Mouse (Mus musculus) heart, embryonic 11.5 days (tissue): ENCODE data around the gene Olfr9. TPM values are rescaled to one million over a fixed set of nuclear protein-coding genes. Genes with fewer than 3 reads are reported as not detected.
"Not testable (repeated sequence)": the region's sequence is repeated elsewhere in the genome, so short reads cannot be mapped to it uniquely, and the experiment has no call there.

Source experiments
- ATAC-seq: fragments of 200-750 bp; cut with Nextera tagmentation; replicated peaks from 2 replicates; pipeline ENCODE4 v1.8.0; 2017; ENCODE audit warnings: moderate library complexity; ENCODE audit not compliant: insufficient number of reproducible peaks, low FRiP score, low TSS enrichment
- H3K27ac ChIP-seq: fragments of 300-500 bp; sonication (generic); 2 replicates; pipeline ENCODE4 v1.5.1; 2014; ENCODE audit warnings: mild to moderate bottlenecking, low read depth, low read length
- H3K27me3 ChIP-seq: fragments of 300-500 bp; sonication (generic); 2 replicates; pipeline ENCODE4 v1.6.1; 2014; ENCODE audit warnings: mild to moderate bottlenecking, low read length, mixed read lengths; ENCODE audit not compliant: control insufficient read depth, insufficient read depth
- H3K36me3 ChIP-seq: fragments of 300-500 bp; sonication (generic); 2 replicates; pipeline ENCODE4 v1.6.1; 2014; ENCODE audit warnings: mild to moderate bottlenecking, low read length, moderate library complexity, mixed read lengths; ENCODE audit not compliant: control insufficient read depth, insufficient read depth
- H3K4me1 ChIP-seq: fragments of 300-500 bp; sonication (generic); 2 replicates; pipeline ENCODE4 v1.6.1; 2014; ENCODE audit warnings: low read length; ENCODE audit not compliant: control insufficient read depth, insufficient read depth
- H3K4me2 ChIP-seq: fragments of 300-500 bp; sonication (generic); 2 replicates; pipeline ENCODE4 v1.6.1; 2014; ENCODE audit warnings: mild to moderate bottlenecking, moderate library complexity
- H3K4me3 ChIP-seq: fragments of 300-500 bp; sonication (generic); 2 replicates; pipeline ENCODE4 v1.5.1; 2014; ENCODE audit warnings: low read depth, low read length
- H3K9ac ChIP-seq: fragments of 300-500 bp; sonication (generic); 2 replicates; pipeline ENCODE4 v1.6.1; 2014; ENCODE audit warnings: mild to moderate bottlenecking, low read depth, low read length, moderate library complexity
- H3K9me3 ChIP-seq: fragments of 300-500 bp; sonication (generic); replicated peaks from 2 replicates; pipeline ENCODE4 v1.6.1; 2016; ENCODE audit warnings: low read length; ENCODE audit not compliant: control insufficient read depth
- WGBS: fragments of 180-500 bp; shearing (Covaris S2); extraction: QIAGEN DNeasy Blood & Tissue Kit; methylation state at CpG from one replicate; pipeline ENCODE4 v1.1.7; 2014; ENCODE audit not compliant: insufficient replicate concordance; 5-methylcytosine and 5-hydroxymethylcytosine counted together
- polyA plus RNA-seq: library from polyadenylated mRNA; unstranded; fragments of >200 nt; fragmentation: Nextera tagmentation; extraction: Ambion mirVana; gene quantifications from 2 replicates; pipeline ENCODE4 v1.2.1, GENCODE M21; 2014

Olfr9 gene
- polyA plus RNA-seq, 1 experiment from 2014 or later = not detected

DNA sequence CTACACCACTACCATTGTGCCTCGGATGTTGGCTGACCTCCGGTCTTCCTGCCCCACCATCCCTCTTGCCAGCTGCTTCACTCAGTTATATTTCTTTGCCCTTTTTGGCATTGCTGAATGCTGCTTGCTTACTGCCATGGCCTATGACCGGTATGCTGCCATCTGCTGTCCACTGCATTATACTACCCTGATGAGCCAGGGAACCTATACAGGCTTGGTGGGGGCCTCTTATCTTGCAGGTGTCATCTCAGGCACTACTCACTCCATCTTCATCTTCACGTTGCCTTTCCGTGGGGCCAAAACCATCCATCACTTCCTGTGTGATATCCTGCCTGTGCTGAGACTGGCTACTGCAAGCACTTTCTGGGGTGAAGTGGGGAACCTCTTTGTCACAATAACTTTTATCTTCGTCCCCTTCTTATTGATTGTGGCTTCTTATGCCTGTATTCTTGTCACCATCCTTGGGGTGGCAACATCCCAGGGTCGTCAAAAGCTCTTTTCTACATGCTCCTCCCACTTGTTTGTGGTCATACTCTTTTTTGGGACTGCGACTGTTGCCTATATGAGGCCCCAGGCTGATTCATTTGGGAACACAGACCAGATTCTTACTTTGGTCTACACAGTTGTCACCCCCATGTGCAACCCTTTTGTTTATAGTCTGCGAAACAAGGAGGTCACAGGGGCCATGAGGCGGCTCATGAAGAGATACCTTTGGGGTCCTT is 1.1 kb downstream of the Olfr9 start:
- not testable (repeated sequence) for H3K27ac ChIP-seq, H3K27me3 ChIP-seq, H3K36me3 ChIP-seq, H3K9me3 ChIP-seq, H3K4me1 ChIP-seq, ATAC-seq, H3K4me3 ChIP-seq, H3K9ac ChIP-seq, H3K4me2 ChIP-seq
- WGBS = 56% methylated on average over 6 of the region's 10 CpGs

- Histone ChIP-seq H3K36me3 (no peaks in the 10 kb centered on the region), H3K27me3 (no peaks in the 10 kb centered on the region), H3K9me3 (no peaks in the 10 kb centered on the region), H3K4me3 (no peak overlapping the region), H3K9ac (no peak overlapping the region), H3K4me2 (no peak overlapping the region), H3K4me1 (no peaks in the 10 kb centered on the region), H3K27ac (no peak overlapping the region)
- ATAC-seq = no peak
Observed at GRCm38 (mm10) chr10:128990994-128991393, 1.8 kb downstream of the Olfr9 start.

DNA sequence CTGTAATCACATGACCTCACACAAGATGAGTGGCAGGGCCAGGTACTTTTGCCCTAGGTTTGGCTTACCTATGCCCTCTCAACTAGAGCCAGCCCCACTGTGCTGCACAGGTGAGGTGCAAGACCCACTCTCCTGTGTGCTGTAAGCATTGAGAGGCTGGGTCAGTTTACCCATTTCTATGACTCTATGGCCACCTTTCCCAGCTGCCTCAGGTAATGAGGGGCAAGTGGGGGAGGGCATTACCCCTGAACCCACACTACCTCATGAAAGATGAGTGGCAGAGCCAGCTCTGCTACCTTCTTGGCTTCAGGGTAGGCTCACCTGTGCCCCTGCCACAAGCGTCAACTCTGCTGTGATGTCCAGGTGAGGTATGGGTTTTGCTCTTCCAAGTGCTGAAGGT is 6.6 kb downstream of the Olfr9 start:
- no peaks in the 10 kb centered on the region for H3K27me3 ChIP-seq
- no peak overlapping the region for H3K9ac ChIP-seq
- H3K27ac ChIP-seq = no peak overlapping the region
- H3K4me2 ChIP-seq = no peak overlapping the region
- H3K4me3 ChIP-seq = no peak overlapping the region
- H3K36me3 ChIP-seq = no peaks in the 10 kb centered on the region
- H3K4me1 ChIP-seq = no peaks in the 10 kb centered on the region
- ATAC-seq = no peak
- no peaks in the 10 kb centered on the region for H3K9me3 ChIP-seq
- WGBS = 83% methylated on average over 1 of the region's 1 CpGs

- H3K4me2 ChIP-seq = no peak overlapping the region
- 70% methylated on average over 4 of the region's 4 CpGs for WGBS
- H3K4me3 ChIP-seq = no peak overlapping the region
- no peaks in the 10 kb centered on the region for H3K4me1 ChIP-seq
- H3K36me3 ChIP-seq = no peaks in the 10 kb centered on the region
- no peaks in the 10 kb centered on the region for H3K27me3 ChIP-seq
- no peak overlapping the region for H3K27ac ChIP-seq
- no peaks in the 10 kb centered on the region for H3K9me3 ChIP-seq
- peak; percentile 35; the same call in 1 of the 2 replicates for ATAC-seq
- H3K9ac ChIP-seq = no peak overlapping the region
Observed at GRCm38 (mm10) chr10:128996523-128997040, 7.4 kb downstream of the Olfr9 start.

DNA sequence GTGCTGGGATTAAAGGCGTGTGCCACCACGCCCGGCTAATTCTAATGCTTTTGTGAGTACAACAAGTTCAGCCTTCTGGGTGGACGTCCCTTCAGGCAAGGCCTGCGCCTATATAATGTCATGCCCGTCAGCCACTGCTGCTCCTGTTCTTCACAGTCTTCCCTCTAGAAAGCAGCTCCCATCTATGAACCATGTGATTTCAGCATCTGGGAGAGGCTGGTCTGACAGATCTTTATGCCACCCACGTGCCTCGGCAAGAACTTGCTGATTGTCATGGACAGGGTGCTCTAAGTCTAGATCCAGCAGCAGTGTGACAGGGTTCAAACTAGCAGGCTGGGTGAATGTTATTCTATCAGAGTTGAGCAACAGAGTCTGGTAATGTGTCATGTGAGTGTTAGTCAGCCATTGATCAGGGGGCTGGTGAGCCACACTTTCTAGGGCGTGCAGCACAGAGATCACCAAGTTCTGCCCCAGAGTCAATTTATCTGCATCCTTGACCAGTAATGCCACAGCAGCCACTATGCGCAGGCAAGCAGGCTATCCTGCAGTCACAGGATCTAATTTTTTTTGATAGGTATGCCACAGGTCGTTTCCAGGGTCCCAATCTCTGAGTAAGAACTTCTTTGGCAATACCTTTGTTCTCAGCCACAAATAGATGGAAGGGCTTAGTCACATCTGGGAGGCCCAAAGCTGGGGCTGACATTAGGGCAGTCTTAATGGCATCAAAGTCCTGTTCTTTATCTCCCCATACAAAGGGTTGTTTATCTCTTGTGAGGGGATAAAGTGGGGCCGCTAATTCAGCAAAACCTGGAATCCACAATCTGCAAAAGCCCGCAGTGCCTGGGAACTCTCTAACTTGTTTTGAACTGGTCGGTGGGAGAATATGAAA is 15.0 kb downstream of the Olfr9 start:
- Histone ChIP-seq H3K27me3 (no peaks in the 10 kb centered on the region), H3K27ac (no peak overlapping the region), H3K4me3 (no peak overlapping the region), H3K9ac (no peak overlapping the region), H3K4me2 (no peak overlapping the region), H3K36me3 (no peaks in the 10 kb centered on the region), H3K9me3 (0 out of 2 replicates have a peak, but pooled peaks cover 6% of the 10 kb centered on the region), H3K4me1 (no peaks in the 10 kb centered on the region)
- WGBS = 62% methylated on average over 14 of the region's 14 CpGs
- no peak for ATAC-seq

DNA sequence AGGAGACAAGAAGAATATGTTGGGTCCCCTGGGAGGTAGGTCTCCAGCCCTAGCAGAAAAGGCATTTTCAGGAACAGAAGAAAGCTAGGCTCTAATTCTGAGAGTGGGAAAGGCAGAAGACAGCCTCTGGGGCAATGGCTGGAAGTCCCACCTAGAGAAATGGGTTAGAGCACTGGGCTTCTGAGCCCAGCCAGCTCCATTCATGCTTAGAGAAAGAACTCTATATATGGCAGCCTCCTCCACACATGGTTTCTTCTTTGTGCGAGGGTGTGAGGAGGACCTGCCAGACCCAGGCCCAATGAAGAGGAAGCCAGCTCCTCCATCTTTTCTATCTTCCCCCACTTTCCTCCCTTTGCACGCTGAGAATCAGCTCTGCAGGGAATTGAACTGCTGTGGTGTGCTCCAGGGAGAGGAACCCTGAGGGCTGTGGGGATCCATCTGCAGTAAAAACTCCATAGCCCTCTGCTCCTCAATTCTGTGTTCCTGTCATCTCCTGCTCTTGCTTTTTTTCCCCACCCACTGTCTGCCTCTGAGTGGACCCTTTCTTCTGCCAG is 21.1 kb downstream of the Olfr9 start, which contains the start of gene Olfr763:
Gene Olfr763, plus strand, starts transcription at position 504 of the 554 bp plus-strand sequence.
- Histone ChIP-seq H3K27me3 (no peaks in the 10 kb centered on the region), H3K9me3 (0 out of 2 replicates have a peak, but pooled peaks cover 6% of the 10 kb centered on the region), H3K4me3 (no peak within 1 kb of the TSS), H3K4me1 (no peaks in the 10 kb centered on the region), H3K9ac (no peak within 1 kb of the TSS), H3K36me3 (no peaks in the 10 kb centered on the region), H3K27ac (no peak within 1 kb of the TSS), H3K4me2 (no peak within 1 kb of the TSS)
- WGBS = 63% methylated on average over 2 of the region's 2 CpGs
- ATAC-seq = no peak

- not testable (repeated sequence) for H3K27me3 ChIP-seq, H3K4me1 ChIP-seq, H3K27ac ChIP-seq, H3K9me3 ChIP-seq, H3K4me3 ChIP-seq, H3K4me2 ChIP-seq, ATAC-seq, H3K9ac ChIP-seq, H3K36me3 ChIP-seq
- 68% methylated on average over 2 of the region's 5 CpGs for WGBS
Observed at GRCm38 (mm10) chr10:129011511-129011910, 22.3 kb downstream of the Olfr9 start.

GRCm38 (mm10) chr10:129014477-129014876 is 25.2 kb downstream of the Olfr9 start:
- Histone ChIP-seq H3K4me3 (no peak overlapping the region), H3K27me3 (no peaks in the 10 kb centered on the region), H3K9ac (no peak overlapping the region), H3K27ac (no peak overlapping the region), H3K4me1 (no peaks in the 10 kb centered on the region), H3K36me3 (no peaks in the 10 kb centered on the region), H3K9me3 (no peaks in the 10 kb centered on the region), H3K4me2 (no peak overlapping the region)
- no peak for ATAC-seq
